Mouse (Mus musculus): ENCODE measurements at regions not wholly inside any gene's neighbourhood (a gene's known extent, or its start where the extent isn't known, plus 50 kb on each side); places are given as distances from the start of the nearest gene placed in this dataset.
"Not testable (repeated sequence)": the region's sequence is repeated elsewhere in the genome, so short reads cannot be mapped to it uniquely, and the experiment has no call there.

DNA sequence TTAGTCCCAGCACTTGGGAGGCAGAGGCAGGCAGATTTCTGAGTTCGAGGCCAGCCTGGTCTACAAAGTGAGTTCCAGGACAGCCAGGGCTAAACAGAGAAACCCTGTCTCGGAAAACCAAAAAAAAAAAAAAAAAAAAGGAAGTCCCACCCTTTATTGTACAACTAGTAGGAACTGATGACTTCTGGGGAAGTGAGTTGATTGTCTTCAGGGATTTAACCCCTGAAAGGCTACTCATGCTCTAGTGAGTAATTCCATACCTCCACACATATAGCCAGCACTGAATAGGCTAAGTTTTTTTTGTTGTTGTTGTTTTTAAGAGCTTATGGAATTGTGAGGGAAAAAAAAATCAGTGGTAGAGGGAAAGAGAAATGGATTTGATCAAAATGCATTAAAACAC lies 139.6 kb upstream of the Zfp648 start:
- not testable (repeated sequence) for TF ChIP-seq POLR2A (IDR thresholded peaks at IDR 0.05; ENCODE audit: low read depth, low read length); CTCF (conservative IDR thresholded peaks at IDR 0.05; ENCODE audit: insufficient read depth, insufficient read length, low read depth, low read length)
